Mouse (Mus musculus) intestine, embryonic 14.5 days (tissue): Measurements from ENCODE around the gene Sys1. TPM values are rescaled to one million over a fixed set of nuclear protein-coding genes. Genes with fewer than 3 reads are reported as not detected.

ENCODE experiments used
- ATAC-seq: fragments of 200-750 bp; cut with Nextera tagmentation; replicated peaks from 2 replicates; pipeline ENCODE4 v1.8.0; 2017; ENCODE audit warnings: low read depth, moderate number of reproducible peaks, moderate TSS enrichment, moderate library complexity; ENCODE audit not compliant: low FRiP score, low TSS enrichment
- DNase-seq: peaks from one replicate; pipeline ENCODE4 v3.0.0-alpha.2; 2018; ENCODE audit warnings: low spot score
- H3K27ac ChIP-seq: fragments of 300-500 bp; sonication (generic); 2 replicates; pipeline ENCODE4 v1.5.1; 2014; ENCODE audit warnings: low read depth, mild to moderate bottlenecking, control low read depth
- H3K27me3 ChIP-seq: fragments of 300-500 bp; sonication (generic); replicated peaks from 2 replicates; pipeline ENCODE4 v1.6.1; 2014; ENCODE audit warnings: low read length, control low read depth; ENCODE audit not compliant: control insufficient read depth, insufficient read depth
- H3K36me3 ChIP-seq: fragments of 300-500 bp; sonication (generic); 2 replicates; pipeline ENCODE4 v1.6.1; 2014; ENCODE audit warnings: low read length, control low read depth; ENCODE audit not compliant: control insufficient read depth, insufficient read depth
- H3K4me1 ChIP-seq: fragments of 300-500 bp; sonication (generic); replicated peaks from 2 replicates; pipeline ENCODE4 v1.6.1; 2014; ENCODE audit warnings: low read length, control low read depth, mixed read lengths; ENCODE audit not compliant: control insufficient read depth, insufficient read depth
- H3K4me2 ChIP-seq: fragments of 300-500 bp; sonication (generic); 2 replicates; pipeline ENCODE4 v1.6.1; 2014; ENCODE audit warnings: low read length
- H3K4me3 ChIP-seq: fragments of 300-500 bp; sonication (generic); 2 replicates; pipeline ENCODE4 v1.5.1; 2014; ENCODE audit warnings: low read depth, low read length, control low read depth, mixed read lengths
- H3K9ac ChIP-seq: fragments of 300-500 bp; sonication (generic); 2 replicates; pipeline ENCODE4 v1.6.1; 2014; ENCODE audit warnings: mild to moderate bottlenecking, low read length
- H3K9me3 ChIP-seq: fragments of 300-500 bp; sonication (generic); 2 replicates; pipeline ENCODE4 v1.6.1; 2016; ENCODE audit warnings: low read length, control low read depth; ENCODE audit not compliant: control insufficient read depth
- WGBS: fragments of 180-500 bp; shearing (Covaris S2); extraction: QIAGEN DNeasy Blood & Tissue Kit; methylation state at CpG from one replicate; pipeline ENCODE4 v1.1.7; 2014; 5-methylcytosine and 5-hydroxymethylcytosine counted together
- polyA plus RNA-seq: library from polyadenylated mRNA; unstranded; fragments of >200 nt; fragmentation: Nextera tagmentation; extraction: Ambion mirVana; gene quantifications from 2 replicates; pipeline ENCODE4 v1.2.1, GENCODE M21; 2014

Gene Sys1
- polyA plus RNA-seq, 1 experiment from 2014 or later = 65.2 TPM

DNA sequence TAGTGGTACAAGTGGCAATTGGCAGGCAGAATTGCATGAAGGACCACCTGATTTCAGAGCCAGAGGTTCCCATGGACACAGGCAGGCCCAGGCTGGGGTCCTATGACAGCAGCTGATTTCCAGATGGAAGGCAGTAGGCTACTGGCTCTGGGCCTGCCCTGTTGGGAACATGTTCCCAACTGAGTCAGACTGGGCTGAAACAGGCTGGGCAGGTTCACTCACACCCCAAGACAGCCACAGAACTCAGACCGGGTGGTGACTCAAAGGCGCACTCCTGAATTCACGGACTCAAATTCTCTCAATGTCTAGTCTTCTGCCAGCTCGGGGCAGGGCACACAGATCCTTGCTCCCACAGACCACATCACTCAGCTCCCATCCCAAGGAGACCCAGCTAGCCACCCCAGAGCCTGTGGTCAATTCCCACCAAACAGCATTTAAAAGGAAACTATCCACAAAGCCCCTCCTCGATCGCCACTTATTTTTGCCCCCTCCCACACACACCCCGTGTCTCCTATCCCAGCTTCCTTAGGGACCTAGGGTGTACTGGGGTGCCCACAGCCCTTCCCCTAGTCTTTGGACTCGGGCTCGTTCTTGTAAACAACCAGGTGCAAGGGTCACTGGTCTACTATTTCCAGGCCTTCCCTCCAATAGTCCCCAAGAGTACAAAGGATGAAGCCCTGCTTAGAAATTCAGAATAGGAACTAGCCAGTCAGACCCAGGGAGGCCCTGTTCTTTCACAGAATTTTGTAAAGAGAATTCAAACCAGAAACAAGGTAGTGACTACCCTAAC lies 24.9 kb upstream of the Sys1 start:
- Histone ChIP-seq H3K9me3 (no peaks in the 10 kb centered on the region), H3K4me1 (peaks cover 44% of the 10 kb centered on the region), H3K4me3 (no peak overlapping the region), H3K9ac (no peak overlapping the region), H3K27me3 (no peaks in the 10 kb centered on the region), H3K4me2 (peak overlapping the region; percentile 28), H3K36me3 (peaks cover 28% of the 10 kb centered on the region), H3K27ac (peak overlapping the region; percentile 36; the same call in 1 of the 2 replicates)
- WGBS = 57% methylated on average over 9 of the region's 9 CpGs
- DNase-seq (no peak), ATAC-seq (no peak)

DNA sequence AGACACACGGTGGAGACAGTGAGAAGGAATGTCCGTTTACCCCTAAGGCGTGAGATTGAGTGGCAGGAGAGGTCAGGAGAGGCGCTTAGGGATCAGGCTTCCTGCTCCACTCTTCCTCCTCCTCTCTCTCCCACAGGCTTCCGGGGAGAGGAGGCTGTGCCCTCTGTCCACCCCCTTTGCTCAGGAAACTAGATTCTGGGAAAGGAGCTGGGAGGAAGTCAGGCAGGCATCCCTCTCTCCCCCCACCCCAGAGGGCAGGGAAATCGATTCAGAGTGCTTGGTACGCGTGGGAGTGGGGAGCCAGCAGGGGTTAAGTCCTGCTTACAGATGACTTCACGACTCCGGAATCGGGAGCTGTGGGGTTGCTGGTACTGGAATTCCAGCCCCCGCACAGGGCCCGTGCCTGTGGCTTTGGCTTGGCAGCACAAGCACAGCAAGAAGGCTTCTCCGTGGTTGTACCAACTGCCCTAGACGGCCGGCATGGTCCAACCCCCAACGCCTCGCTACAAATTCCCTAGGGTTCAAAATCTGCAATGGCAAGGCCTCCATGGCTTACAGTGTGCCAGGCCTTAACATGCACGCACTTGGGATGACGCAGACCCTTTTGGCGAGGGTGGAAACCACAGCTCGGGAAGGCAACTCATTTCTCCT lies 24.1 kb upstream of the Sys1 start:
- no peak for ATAC-seq
- peaks cover 44% of the 10 kb centered on the region for H3K4me1 ChIP-seq
- H3K27ac ChIP-seq = peak overlapping the region; percentile 36
- H3K9ac ChIP-seq = 0 out of 2 replicates have a peak overlapping the region, but pooled peaks have one; percentile 12
- no peak overlapping the region for H3K4me3 ChIP-seq
- H3K36me3 ChIP-seq = peaks cover 20% of the 10 kb centered on the region; the same call in 1 of the 2 replicates
- 19% methylated on average over 22 of the region's 22 CpGs for WGBS
- no peaks in the 10 kb centered on the region for H3K9me3 ChIP-seq
- H3K27me3 ChIP-seq = no peaks in the 10 kb centered on the region
- H3K4me2 ChIP-seq = peak overlapping the region; percentile 28
- no peak for DNase-seq

DNA sequence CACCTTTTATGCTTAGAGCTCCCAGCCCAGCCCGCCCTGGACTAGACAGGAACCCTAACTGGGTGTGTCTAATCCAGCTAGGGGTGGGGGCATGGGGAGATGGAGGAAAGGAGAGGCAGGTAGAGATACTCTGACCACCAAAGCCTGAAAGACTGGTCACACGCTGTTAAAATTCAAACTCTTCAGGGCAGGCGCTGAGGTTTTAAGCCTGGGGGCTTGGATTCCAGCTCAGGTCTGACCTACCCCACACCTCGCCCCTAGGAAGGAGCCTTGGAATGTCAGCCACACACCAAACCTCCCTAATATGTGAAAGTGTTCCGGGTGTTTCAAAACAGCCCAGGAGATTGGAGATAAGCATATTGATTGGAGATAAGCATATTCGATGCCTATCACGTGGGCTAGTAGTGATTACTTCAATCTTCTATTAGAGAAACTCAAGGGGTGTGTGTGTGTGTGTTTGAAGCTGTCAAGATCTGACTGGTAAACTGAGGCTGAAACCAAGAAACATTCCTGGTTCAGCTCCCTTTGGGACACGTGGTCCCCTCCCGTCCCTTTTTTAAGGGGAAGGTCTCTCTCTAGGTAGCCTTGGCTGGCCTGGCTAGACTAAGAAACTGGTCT lies 23.4 kb upstream of the Sys1 start:
- no peak for ATAC-seq
- Histone ChIP-seq H3K27ac (peak overlapping the region; percentile 36), H3K27me3 (no peaks in the 10 kb centered on the region), H3K4me1 (peaks cover 44% of the 10 kb centered on the region), H3K4me3 (no peak overlapping the region), H3K36me3 (peaks cover 13% of the 10 kb centered on the region; the same call in 1 of the 2 replicates), H3K4me2 (peak overlapping the region; percentile 28), H3K9ac (no peak overlapping the region), H3K9me3 (no peaks in the 10 kb centered on the region)
- 64% methylated on average over 9 of the region's 9 CpGs for WGBS
- DNase-seq = no peak

DNA sequence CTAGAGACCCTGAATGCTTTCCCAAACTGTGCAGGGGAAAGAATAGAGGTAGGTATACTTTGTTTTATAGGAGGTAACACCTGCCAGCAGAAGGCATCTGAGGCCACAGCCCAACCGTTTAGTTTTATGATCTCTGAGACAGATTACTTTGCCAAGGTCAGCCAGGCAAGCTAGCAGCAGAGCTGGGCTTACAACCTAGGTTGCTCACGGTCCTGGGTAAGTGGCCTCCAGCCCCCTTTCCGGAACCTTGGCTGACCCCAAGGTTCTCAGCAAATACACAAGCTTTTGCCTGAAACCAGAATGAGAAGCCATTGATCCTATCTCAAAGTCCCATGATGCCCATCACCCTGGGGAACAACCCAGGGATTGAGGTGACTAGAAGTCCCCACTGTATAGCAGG lies 22.1 kb upstream of the Sys1 start:
- DNase-seq = no peak
- 63% methylated on average over 3 of the region's 3 CpGs for WGBS
- H3K4me2 ChIP-seq = no peak overlapping the region
- no peak overlapping the region for H3K4me3 ChIP-seq
- no peaks in the 10 kb centered on the region for H3K9me3 ChIP-seq
- H3K36me3 ChIP-seq = 0 out of 2 replicates have a peak, but pooled peaks cover under 1% of the 10 kb centered on the region
- H3K9ac ChIP-seq = no peak overlapping the region
- H3K27ac ChIP-seq = peak overlapping the region; percentile 57
- H3K4me1 ChIP-seq = peaks cover 44% of the 10 kb centered on the region
- ATAC-seq = no peak
- no peaks in the 10 kb centered on the region for H3K27me3 ChIP-seq

DNA sequence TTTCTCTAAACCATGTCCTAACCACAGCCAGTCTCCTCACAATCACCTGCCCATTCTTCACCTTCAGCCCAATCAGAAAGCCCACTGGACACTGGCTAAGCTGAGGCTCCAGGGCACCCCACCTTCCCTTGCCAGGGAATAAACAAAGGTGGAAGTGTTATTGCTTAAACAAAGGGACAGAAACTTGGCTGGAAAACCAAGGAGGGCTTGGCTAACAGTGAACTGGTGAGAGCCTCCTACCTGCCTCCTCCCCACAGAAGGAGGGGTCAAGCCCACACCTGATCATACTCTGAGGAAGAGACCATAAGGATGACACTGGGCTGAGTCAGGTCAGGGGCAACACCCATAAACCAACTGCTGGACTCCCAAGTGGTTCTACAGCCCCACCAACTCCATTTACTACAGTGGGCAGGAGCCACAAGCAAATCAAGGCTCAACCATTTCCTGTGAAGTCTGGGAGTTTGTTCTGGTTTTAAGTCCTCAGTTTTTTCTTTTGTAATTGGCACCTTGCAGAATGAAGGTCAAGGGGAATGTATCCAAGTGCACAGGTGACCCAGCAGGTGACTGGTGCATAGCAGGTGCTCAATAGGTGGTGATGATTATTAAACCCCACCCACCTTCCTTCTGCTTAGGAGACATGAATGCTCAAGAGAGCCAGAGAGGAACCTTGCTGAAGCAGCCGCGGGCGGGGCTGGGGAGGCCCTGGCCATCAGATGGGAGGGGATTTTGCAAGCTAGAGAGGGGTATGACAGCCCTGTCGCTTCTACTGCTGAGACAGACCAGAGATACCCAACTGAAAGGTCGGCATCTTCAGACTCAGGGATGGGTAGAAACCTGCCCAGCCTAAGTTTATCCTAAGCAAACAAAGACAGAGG lies 21.3 kb upstream of the Sys1 start:
- DNase-seq (no peak), ATAC-seq (no peak)
- H3K9ac ChIP-seq = no peak overlapping the region
- H3K36me3 ChIP-seq = no peaks in the 10 kb centered on the region
- H3K27ac ChIP-seq = peak overlapping the region; percentile 69; the same call in 1 of the 2 replicates
- H3K4me3 ChIP-seq = no peak overlapping the region
- H3K27me3 ChIP-seq = no peaks in the 10 kb centered on the region
- H3K9me3 ChIP-seq = no peaks in the 10 kb centered on the region
- WGBS = 18% methylated on average over 5 of the region's 5 CpGs
- 0 out of 2 replicates have a peak overlapping the region, but pooled peaks have one; percentile 26 for H3K4me2 ChIP-seq
- H3K4me1 ChIP-seq = peaks cover 44% of the 10 kb centered on the region

DNA sequence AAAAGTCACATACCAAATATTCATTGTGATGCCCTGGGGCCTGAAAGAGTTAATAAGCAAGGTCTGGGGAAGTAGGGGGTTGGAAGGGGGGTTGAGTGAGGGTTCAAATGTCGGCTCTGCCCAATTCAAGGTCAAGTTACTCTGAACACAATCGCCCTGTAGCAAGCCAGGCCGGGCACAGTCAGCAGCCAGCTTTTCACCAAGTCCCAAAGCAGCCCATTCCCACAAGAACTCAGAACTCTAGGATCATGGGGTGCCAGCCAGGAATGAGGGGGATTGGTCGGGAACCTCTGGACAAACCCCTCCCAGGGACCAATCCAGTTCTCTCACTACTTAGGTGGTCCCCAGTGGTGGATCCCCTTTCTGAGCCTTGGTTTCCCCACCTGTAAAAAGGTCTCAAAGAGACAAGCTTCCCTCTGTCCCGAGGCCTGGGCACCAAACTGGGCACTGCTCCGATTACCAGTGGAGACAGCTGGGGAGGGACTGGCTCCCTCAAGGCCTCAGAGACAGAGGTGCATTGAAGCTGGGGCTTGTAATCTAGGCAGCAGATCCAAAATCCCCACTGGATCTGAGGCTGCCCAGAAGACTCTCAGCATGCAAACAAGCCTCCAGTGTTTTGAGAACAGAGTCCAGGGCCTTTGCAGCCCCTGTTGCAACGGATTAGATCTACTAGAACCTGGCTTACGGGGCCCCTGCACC lies 20.4 kb upstream of the Sys1 start:
- Histone ChIP-seq H3K4me2 (peak overlapping the region; percentile 26), H3K4me3 (peak overlapping the region; percentile 6), H3K9ac (peak overlapping the region; percentile 31; the same call in 1 of the 2 replicates), H3K27ac (peak overlapping the region; percentile 69), H3K27me3 (no peaks in the 10 kb centered on the region), H3K4me1 (peaks cover 35% of the 10 kb centered on the region), H3K9me3 (no peaks in the 10 kb centered on the region), H3K36me3 (no peaks in the 10 kb centered on the region)
- 25% methylated on average over 8 of the region's 8 CpGs for WGBS
- DNase-seq (no peak), ATAC-seq (no peak)

DNA sequence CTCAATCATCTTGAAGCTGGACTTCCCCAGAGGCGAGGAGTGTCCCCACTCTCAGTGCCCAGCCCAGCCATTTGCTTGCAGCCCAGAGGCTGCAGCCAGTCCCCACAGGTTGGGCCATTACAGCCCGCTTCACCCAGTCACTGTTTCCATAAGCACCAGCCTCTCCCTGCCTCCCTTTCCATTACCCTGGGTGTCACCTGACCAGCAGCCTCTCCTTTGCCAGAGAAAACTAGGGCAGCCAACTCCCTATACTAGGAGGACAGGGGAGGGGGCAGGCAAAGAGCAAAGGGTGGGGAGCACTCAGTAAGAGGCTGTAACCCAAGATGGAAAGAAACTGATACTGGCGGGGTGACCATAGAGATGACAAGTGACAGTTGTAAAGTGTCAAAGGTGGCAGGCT lies 19.8 kb upstream of the Sys1 start:
- DNase-seq (no peak), ATAC-seq (peak; percentile 29; the same call in 1 of the 2 replicates)
- Histone ChIP-seq H3K27ac (peak overlapping the region; percentile 69), H3K4me3 (peak overlapping the region; percentile 6), H3K27me3 (no peaks in the 10 kb centered on the region), H3K9me3 (no peaks in the 10 kb centered on the region), H3K4me1 (peaks cover 29% of the 10 kb centered on the region), H3K4me2 (peak overlapping the region; percentile 26), H3K9ac (peak overlapping the region; percentile 31; the same call in 1 of the 2 replicates), H3K36me3 (no peaks in the 10 kb centered on the region)
- 43% methylated on average over 3 of the region's 3 CpGs for WGBS
